Mouse (Mus musculus) heart, embryonic 14.5 days (tissue): ENCODE data around the gene Uba52. TPM values are rescaled to one million over a fixed set of nuclear protein-coding genes. Genes with fewer than 3 reads are reported as not detected.

ENCODE experiments used
- ATAC-seq: fragments of 200-750 bp; cut with Nextera tagmentation; 2 replicates; pipeline ENCODE4 v1.8.0; 2017; ENCODE audit warnings: low read depth, moderate TSS enrichment; ENCODE audit not compliant: insufficient number of reproducible peaks, insufficient read depth, low FRiP score
- H3K27ac ChIP-seq, 2 experiments: fragments of 200-500 bp in 1 of 2; fragments of 300-500 bp in 1 of 2; sonication (generic) in 1 of 2; replicated peaks in 1 of 2; 2 replicates each; pipeline ENCODE4 v1.5.1; 2012 to 2014; ENCODE audit warnings: low read depth in 2 of 2, low read length in 2 of 2, control low read depth in 1 of 2, mild to moderate bottlenecking in 1 of 2, mixed read lengths in 1 of 2; ENCODE audit not compliant: control insufficient read depth in 1 of 2, insufficient read depth in 1 of 2
- H3K27me3 ChIP-seq: fragments of 300-500 bp; sonication (generic); 2 replicates; pipeline ENCODE4 v1.6.1; 2014; ENCODE audit warnings: mild to moderate bottlenecking, low read length, control low read depth; ENCODE audit not compliant: control insufficient read depth, insufficient read depth
- H3K36me3 ChIP-seq: fragments of 300-500 bp; sonication (generic); 2 replicates; pipeline ENCODE4 v1.6.1; 2014; ENCODE audit warnings: mild to moderate bottlenecking, control low read depth, low read length, mixed read lengths; ENCODE audit not compliant: control insufficient read depth, insufficient read depth
- H3K4me1 ChIP-seq, 2 experiments: fragments of 200-500 bp in 1 of 2; fragments of 300-500 bp in 1 of 2; sonication (generic) in 1 of 2; 2 replicates each; pipeline ENCODE4 v1.6.1; 2012 to 2014; ENCODE audit warnings: low read length in 2 of 2, control low read depth in 1 of 2, mixed read lengths in 1 of 2; ENCODE audit not compliant: control insufficient read depth in 2 of 2, insufficient read depth in 2 of 2
- H3K4me2 ChIP-seq: fragments of 300-500 bp; sonication (generic); 2 replicates; pipeline ENCODE4 v1.6.1; 2014; ENCODE audit warnings: mild to moderate bottlenecking, low read length
- H3K4me3 ChIP-seq, 2 experiments: fragments of 200-500 bp in 1 of 2; fragments of 300-500 bp in 1 of 2; sonication (generic) in 1 of 2; 2 replicates each; pipeline ENCODE4 v1.5.1; 2012 to 2014; ENCODE audit warnings: low read length in 2 of 2, mild to moderate bottlenecking in 2 of 2, control low read depth in 1 of 2, low read depth in 1 of 2, moderate library complexity in 1 of 2; ENCODE audit not compliant: control insufficient read depth in 1 of 2, insufficient read depth in 1 of 2
- H3K9ac ChIP-seq: fragments of 300-500 bp; sonication (generic); 2 replicates; pipeline ENCODE4 v1.6.1; 2014; ENCODE audit warnings: mild to moderate bottlenecking, low read length
- H3K9me3 ChIP-seq: fragments of 300-500 bp; sonication (generic); 2 replicates; pipeline ENCODE4 v1.6.1; 2016; ENCODE audit warnings: low read length, control low read depth; ENCODE audit not compliant: control insufficient read depth
- WGBS: fragments of 180-500 bp; shearing (Covaris S2); extraction: QIAGEN DNeasy Blood & Tissue Kit; methylation state at CpG from one replicate; pipeline ENCODE4 v1.1.7; 2014; 5-methylcytosine and 5-hydroxymethylcytosine counted together
- polyA plus RNA-seq: library from polyadenylated mRNA; unstranded; fragments of >200 nt; fragmentation: Nextera tagmentation; extraction: Ambion mirVana; gene quantifications from 2 replicates; pipeline ENCODE4 v1.2.1, GENCODE M21; 2014

The Uba52 gene
- 900 and 1,040 TPM in 2 replicates for polyA plus RNA-seq

DNA sequence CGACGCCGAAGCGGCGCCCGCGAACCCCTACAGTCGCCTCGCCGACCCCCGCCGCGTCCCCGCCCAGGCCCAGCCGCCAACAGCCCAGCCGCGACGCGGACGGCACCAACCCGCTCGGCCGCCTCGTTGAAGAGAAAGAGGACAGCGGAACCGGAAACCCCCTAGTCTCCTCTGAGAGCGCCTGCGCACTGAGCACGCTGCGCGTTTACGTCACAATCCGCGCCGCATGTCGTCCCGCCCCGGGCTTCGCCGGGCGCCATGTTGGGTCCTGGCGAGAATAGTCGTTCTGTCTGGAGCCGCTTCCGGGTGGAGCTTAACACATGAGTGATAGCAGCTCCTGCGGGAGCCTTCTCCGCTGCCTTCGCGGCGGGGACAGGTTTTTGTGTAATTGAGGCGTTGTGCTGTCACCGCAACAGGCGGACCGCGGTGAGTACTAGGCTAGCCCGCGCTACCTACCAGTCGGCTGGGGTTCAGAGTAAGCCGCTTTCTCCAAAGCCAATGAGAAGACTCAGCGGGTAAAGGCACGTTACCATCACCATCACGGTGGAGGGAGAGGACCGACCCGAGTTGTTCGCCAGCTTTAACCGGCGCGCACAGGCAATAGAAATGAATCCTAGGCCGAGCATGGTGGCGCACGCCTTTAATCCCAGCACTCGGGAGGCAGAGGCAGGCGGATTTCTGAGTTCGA is at the start of gene Uba52:
TSS of gene Uba52 (minus strand) at position 574 of the 688 bp plus-strand sequence.
- peak within 1 kb of the TSS; percentile 99 for H3K9ac ChIP-seq
- H3K9me3 ChIP-seq, result no peaks in the 10 kb centered on the region
- peak within 1 kb of the TSS; percentile 95 for H3K4me2 ChIP-seq
- ATAC-seq, result peak; percentile 80
- no peaks in the 10 kb centered on the region for H3K27me3 ChIP-seq
- peak within 1 kb of the TSS; percentile 95 for H3K27ac ChIP-seq
- H3K36me3 ChIP-seq, result peaks cover 56% of the 10 kb centered on the region
- peak within 1 kb of the TSS; percentile 91 to 99 for H3K4me3 ChIP-seq
- under 1% methylated on average over 72 of the region's 74 CpGs for WGBS
- H3K4me1 ChIP-seq, result peaks cover 11 to 34% of the 10 kb centered on the region in 2 experiments

DNA sequence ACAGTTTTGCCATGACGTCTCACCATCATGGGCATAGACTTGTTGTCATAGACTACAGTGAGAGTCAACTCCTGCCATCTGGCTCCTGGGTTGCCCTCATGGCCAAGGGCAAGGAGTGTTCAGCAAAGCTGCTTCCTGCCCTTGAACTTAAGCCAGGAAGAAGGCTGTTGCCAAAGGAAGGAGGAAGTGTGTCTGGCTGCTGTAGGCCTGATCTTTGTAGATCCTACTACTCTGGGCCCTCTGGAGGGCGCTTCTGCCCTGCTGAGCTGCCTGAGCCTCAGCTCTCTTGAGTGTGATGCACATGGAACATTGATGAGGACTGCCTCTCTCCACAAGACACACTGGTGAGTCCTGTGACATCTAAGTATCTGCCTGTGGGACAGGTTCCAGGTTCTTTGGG is 49.5 kb upstream of the Uba52 start:
- peak; percentile 15; the same call in 1 of the 2 replicates for ATAC-seq

DNA sequence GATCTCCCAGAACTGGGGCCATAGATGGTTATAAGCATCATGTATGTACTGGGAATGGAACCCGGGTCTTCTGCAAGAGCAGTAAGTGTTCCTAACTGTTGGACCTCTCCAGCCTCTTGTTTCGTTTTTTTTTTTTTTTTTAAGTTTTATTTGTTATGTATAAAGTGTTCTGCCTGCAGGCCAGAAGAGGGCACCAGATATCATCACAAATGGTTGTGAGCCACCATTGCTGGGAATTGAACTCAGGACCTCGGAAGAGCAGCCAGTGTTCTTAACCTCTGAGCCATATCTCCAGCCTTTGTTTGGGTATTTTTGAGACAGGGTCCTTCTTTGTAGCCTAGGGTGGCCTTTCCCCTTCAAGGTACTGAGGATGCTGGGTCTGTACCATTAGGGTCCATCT is 48.4 kb upstream of the Uba52 start:
- H3K36me3 ChIP-seq, result peaks cover 8% of the 10 kb centered on the region; the same call in 1 of the 2 replicates
- 81% methylated on average over 3 of the region's 3 CpGs for WGBS
- H3K27me3 ChIP-seq, result no peaks in the 10 kb centered on the region
- no peaks in the 10 kb centered on the region for H3K9me3 ChIP-seq
- no peak overlapping the region for H3K4me2 ChIP-seq
- peaks cover 42 to 57% of the 10 kb centered on the region in 2 experiments for H3K4me1 ChIP-seq
- ATAC-seq, result no peak
- no peak overlapping the region; the same call in 1 of the 2 replicates for H3K9ac ChIP-seq
- no peak overlapping the region for H3K4me3 ChIP-seq
- H3K27ac ChIP-seq, result 0 out of 4 replicates have a peak overlapping the region, but pooled peaks of 1 of the 2 experiments have one; percentile 72

More for the DNA sequence above, 49.5 kb upstream of the Uba52 start:
- H3K27ac ChIP-seq, result peak overlapping the region; percentile 13 to 67
- no peak overlapping the region for H3K4me2 ChIP-seq
- WGBS, result 53% methylated on average over 2 of the region's 2 CpGs
- H3K4me3 ChIP-seq, result no peak overlapping the region
- peaks cover 8% of the 10 kb centered on the region; the same call in 1 of the 2 replicates for H3K36me3 ChIP-seq
- H3K9me3 ChIP-seq, result no peaks in the 10 kb centered on the region
- peak overlapping the region; percentile 42 for H3K9ac ChIP-seq
- peaks cover 46 to 61% of the 10 kb centered on the region in 2 experiments for H3K4me1 ChIP-seq
- H3K27me3 ChIP-seq, result no peaks in the 10 kb centered on the region

DNA sequence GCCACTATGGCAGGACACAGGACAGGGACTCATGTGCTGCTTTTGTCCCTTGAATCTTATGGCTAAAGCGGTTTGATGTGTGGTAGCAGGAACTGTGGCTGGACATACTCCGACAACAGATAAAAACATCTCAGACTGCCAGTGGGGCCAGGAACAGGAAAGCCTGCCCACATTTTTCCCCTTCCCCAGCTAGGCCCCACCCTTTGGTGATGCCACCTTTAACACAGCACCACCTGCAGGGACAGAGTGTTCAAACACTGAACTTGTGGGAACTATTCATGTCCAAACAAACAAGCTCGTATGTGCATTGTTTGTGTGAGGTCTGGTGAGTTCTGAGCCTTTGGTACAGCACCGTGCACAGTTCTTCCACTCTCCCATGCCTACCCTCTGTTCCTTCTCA is 47.7 kb upstream of the Uba52 start:
- Histone ChIP-seq H3K4me1 (peaks cover 49 to 62% of the 10 kb centered on the region in 2 experiments), H3K4me3 (no peak overlapping the region), H3K9ac (peak overlapping the region; percentile 30; the same call in 1 of the 2 replicates), H3K4me2 (no peak overlapping the region), H3K36me3 (peaks cover 8% of the 10 kb centered on the region; the same call in 1 of the 2 replicates), H3K9me3 (no peaks in the 10 kb centered on the region), H3K27ac (peak overlapping the region in 1 of 2 experiments; percentile 72; a peak in 2 of 4 replicates), H3K27me3 (no peaks in the 10 kb centered on the region)
- WGBS, result 48% methylated on average over 4 of the region's 4 CpGs
- no peak for ATAC-seq

- Histone ChIP-seq H3K9ac (no peak overlapping the region), H3K4me2 (no peak overlapping the region), H3K4me3 (no peak overlapping the region), H3K27ac (no peak overlapping the region), H3K27me3 (no peaks in the 10 kb centered on the region), H3K4me1 (peaks cover 45 to 60% of the 10 kb centered on the region in 2 experiments), H3K9me3 (no peaks in the 10 kb centered on the region), H3K36me3 (peaks cover 8% of the 10 kb centered on the region; the same call in 1 of the 2 replicates)
- 91% methylated on average over 4 of the region's 4 CpGs for WGBS
- no peak for ATAC-seq
Observed at GRCm38 (mm10) chr8:70555079-70555747, 44.6 kb upstream of the Uba52 start.

DNA sequence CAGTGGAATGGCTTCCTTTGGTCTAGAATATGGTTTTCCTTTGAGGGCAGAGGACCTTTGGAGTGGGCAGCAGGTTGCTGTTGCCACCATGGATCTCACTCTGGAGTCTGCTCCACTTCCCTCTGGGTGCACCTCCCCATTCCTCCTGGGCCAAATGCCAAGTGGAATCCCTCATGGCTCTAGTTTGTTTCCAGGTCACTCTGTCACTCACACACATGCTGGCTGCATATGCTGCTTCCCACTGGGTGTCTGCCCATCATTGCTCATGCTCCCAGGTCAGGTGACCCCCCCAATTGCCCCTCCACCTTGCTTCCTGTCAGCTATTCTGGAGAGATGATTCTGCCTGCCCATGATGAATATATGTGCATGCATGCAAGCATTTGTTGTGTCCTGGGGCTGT is 43.1 kb upstream of the Uba52 start:
- Histone ChIP-seq H3K36me3 (0 out of 2 replicates have a peak, but pooled peaks cover 5% of the 10 kb centered on the region), H3K4me3 (no peak overlapping the region), H3K9me3 (no peaks in the 10 kb centered on the region), H3K4me1 (peaks cover 38 to 50% of the 10 kb centered on the region in 2 experiments), H3K27me3 (no peaks in the 10 kb centered on the region), H3K27ac (peak overlapping the region; percentile 11 to 49; a peak in 3 of 4 replicates), H3K4me2 (no peak overlapping the region), H3K9ac (no peak overlapping the region)
- peak; percentile 37; the same call in 1 of the 2 replicates for ATAC-seq

DNA sequence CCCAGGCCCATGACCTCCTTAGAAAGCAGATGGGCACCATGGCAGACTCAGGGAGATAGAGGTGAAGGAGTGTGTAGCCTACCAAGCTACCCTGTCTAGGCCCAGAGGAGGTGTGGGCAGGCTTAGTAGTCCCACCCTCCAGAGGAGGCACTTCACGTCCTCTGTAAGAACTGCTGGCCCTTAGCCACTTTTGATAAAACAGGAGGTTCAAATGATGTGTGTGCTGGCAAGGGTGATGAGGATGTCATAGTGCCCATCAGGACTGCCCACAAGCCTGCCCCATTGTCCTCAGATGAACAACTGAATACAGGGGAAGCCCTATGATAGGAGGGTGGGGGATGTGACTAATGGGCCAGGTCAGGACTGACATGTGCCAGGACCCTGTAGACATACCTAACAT is 42.2 kb upstream of the Uba52 start:
- WGBS, result 5% methylated on average over 1 of the region's 1 CpGs
- ATAC-seq, result peak; percentile 32; the same call in 1 of the 2 replicates
- H3K4me1 ChIP-seq, result peaks cover 37 to 47% of the 10 kb centered on the region in 2 experiments

More for the DNA sequence above, 42.2 kb upstream of the Uba52 start:
- H3K27ac ChIP-seq, result peak overlapping the region in 1 of 2 experiments; percentile 49; a peak in 2 of 4 replicates
- 0 out of 2 replicates have a peak, but pooled peaks cover 5% of the 10 kb centered on the region for H3K36me3 ChIP-seq
- no peak overlapping the region for H3K9ac ChIP-seq
- H3K9me3 ChIP-seq, result no peaks in the 10 kb centered on the region
- H3K4me2 ChIP-seq, result no peak overlapping the region
- H3K4me3 ChIP-seq, result no peak overlapping the region
- H3K27me3 ChIP-seq, result no peaks in the 10 kb centered on the region
